Mouse (Mus musculus): Measurements from ENCODE around the gene Hist1h4f.

The Hist1h4f gene

DNA sequence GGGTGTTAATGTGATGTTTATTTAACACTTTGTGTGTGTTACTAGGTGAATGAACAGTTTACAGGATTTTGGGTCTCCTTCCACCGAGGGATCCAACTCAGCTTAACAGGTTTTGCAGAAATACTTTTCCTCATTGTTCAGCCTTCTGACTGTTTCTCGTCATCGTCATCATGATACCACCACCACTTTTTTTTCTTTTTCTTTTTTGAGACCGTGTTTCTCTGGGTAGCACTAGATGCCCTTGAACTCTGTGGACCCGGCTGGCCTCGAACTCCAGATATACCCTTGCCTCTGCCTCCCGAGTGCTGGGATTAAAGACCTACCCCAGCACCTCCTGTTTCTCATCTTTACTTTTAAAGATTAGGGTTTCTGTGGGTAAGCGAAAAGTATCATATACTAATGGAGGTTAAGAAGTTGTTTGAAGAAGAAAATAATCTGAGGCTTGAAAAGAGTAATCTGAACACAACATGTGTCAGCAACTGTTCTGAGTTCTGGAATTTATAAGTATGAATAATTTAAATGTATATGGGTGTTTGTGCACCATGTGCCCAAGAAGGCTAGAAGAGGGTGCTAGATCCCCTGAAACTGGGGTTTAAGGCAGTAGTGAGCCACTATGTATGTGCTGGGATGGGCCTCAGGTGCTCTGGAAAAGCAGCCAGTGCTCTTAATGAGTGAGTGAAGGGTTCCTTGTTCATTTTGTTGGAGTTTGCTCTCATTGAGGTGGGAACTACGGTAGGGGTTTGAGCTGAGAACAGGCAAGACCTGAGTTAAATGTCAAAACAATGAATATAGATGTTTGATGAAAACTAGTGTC lies 19.0 kb downstream of the Hist1h4f start:
- peak; percentile 50 for DNase-seq

GRCm38 (mm10) chr13:23530901-23531875 lies 20.3 kb downstream of the Hist1h4f start, which contains the start of gene Hist1h4h:
Gene Hist1h4h (plus strand): TSS chr13:23531050.
- DNase-seq, result peak; percentile 100

GRCm38 (mm10) chr13:23530181-23530900 lies 21.1 kb downstream of the Hist1h4f start:
- peak; percentile 87 for DNase-seq

DNA sequence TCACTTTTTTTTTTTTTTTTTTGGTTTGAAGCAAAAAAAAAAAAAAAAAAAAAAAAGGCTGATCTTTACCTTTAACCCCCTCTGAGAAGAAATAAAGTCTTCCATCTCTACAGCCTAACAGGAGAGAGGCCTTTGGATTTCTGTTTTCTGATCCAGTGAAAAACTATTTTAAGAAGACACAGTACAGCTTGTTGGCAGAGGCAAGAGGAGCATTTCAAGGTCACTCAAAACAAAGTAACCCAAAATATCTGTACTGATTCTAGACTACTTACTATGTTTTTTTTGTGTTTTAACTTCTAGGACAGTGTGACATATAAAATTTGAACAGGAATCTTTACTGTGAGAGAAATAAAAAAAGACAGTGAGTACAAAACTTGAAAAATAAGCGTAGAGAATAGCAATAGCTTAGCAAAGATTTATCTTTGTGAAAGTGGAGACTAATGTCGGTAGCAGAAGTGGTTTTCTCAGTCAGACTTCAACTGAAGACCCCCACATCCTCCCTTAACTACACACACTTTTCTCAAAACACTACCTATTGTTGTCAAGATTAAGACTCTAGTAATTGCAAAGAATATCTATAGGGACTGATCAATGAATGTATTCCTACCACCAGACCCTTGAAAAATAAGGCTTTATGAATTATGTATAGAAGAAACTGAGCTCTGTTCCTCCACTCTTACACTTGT lies 21.8 kb downstream of the Hist1h4f start:
- DNase-seq, result peak; percentile 39

DNA sequence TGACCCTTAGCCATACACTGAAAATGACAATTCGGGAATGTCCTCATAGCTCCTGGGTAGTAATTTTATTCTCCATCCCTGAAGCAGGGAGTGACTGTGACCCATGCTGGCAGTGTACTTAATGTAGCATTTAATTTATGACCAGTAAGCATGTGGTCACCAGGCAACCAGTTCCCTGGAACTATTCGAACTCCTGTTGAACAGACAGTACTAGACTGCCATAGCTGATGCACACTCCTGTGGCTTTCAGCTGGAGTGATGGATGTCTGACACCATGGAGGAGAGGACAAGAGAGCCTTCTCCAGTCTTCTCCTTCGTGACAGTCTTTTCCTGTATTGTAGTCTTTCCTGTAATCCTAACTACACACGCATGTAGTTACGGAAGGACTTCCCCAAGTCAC lies 22.4 kb downstream of the Hist1h4f start:
- no peak for DNase-seq

- peak; percentile 96 for DNase-seq
Measured at GRCm38 (mm10) chr13:23526312-23526711, 25.1 kb downstream of the Hist1h4f start.

GRCm38 (mm10) chr13:23525901-23526300 lies 25.5 kb downstream of the Hist1h4f start:
- DNase-seq, result no peak

- peak; percentile 78 for DNase-seq
Measured at GRCm38 (mm10) chr13:23524654-23525053, 26.8 kb downstream of the Hist1h4f start.

GRCm38 (mm10) chr13:23523976-23524375 lies 27.5 kb downstream of the Hist1h4f start:
- peak; percentile 13 for DNase-seq

DNA sequence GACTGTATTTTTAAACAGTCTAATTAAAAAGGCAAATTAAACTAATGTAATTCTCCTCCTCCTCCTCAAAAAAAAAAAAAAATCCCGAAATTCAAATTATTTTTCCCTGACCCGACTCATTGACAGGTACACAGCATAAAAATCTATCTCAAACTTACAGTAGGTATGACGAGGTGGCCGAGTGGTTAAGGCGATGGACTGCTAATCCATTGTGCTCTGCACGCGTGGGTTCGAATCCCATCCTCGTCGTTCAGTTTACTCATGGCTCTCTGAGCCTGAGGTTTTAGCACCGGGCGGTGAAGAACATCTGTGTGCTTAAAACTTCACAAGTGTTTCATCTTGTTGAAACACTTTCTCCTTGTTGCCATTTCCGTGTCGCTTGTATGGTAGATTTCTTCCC lies 29.7 kb downstream of the Hist1h4f start:
- peak; percentile 81 for DNase-seq

- peak; percentile 86 for DNase-seq
Measured at GRCm38 (mm10) chr13:23519416-23519815, 32.0 kb downstream of the Hist1h4f start.

GRCm38 (mm10) chr13:23518885-23519284 lies 32.6 kb downstream of the Hist1h4f start:
- peak; percentile 90 for DNase-seq

GRCm38 (mm10) chr13:23518295-23518603 lies 33.2 kb downstream of the Hist1h4f start:
- no peak for DNase-seq

DNA sequence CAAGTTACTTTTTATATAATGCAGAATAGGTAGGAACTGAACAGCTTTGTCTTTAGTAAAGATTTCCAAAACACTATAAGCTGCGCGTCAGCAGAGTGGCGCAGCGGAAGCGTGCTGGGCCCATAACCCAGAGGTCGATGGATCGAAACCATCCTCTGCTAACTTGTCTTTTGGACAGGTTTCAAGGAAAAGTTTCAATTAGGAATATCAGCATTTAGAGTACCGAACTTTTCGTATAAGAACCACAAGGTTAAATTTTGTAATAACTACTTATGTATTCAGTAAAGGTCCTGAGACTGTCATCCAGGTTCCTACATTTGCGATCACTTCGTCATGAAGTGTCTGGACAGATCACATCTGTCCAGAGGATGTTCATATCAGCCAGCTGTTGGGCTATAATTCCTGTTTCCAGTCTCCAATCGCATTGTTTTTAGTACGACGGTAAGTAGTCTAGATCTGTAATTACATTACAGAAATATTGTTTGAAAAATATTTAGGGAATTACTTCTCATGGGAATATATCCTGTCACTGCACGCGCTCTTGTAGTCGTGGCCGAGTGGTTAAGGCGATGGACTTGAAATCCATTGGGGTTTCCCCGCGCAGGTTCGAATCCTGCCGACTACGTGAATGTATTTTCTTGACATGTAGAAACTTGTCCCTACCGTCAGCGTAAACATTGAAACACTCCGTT lies 33.7 kb downstream of the Hist1h4f start:
- DNase-seq, result peak; percentile 95

GRCm38 (mm10) chr13:23516822-23517602 lies 34.4 kb downstream of the Hist1h4f start:
- peak; percentile 85 for DNase-seq

GRCm38 (mm10) chr13:23515826-23516620 lies 35.4 kb downstream of the Hist1h4f start:
- peak; percentile 23 for DNase-seq

DNA sequence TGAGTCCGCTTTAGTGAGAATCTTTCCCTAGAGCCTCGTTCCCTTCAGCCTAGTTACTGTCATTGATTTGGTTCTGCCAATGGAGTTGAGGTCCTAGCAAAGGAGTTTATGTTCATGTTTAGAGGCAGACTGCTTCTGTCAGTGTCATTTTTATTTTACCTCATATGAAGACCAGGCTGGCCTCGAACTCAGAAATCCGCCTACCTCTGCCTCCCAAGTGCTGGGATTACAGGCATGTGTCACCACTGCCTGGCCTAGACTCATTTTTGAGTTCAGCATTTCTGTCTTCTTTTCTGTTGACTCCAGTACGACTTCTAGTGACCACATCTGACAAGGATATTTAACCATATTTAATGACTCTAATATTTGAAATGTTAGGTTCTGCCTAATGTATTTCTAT lies 36.2 kb downstream of the Hist1h4f start:
- DNase-seq, result peak; percentile 9

- DNase-seq, result no peak
Measured at GRCm38 (mm10) chr13:23513517-23513916, 37.9 kb downstream of the Hist1h4f start.

- DNase-seq, result no peak
Measured at GRCm38 (mm10) chr13:23510127-23510526, 41.3 kb downstream of the Hist1h4f start.
